Mouse (Mus musculus) spleen, adult 18-20 months (tissue): ENCODE results near the gene Cpa1.
A peak's percentile ranks its signal among the peaks of the same experiment; 100 is the strongest.

Source experiments
- DNase-seq, 2 experiments: peaks; one replicate each; pipeline ENCODE4 v3.0.0; 2022; ENCODE audit warnings: mixed read lengths in 2 of 2

Gene Cpa1

DNA sequence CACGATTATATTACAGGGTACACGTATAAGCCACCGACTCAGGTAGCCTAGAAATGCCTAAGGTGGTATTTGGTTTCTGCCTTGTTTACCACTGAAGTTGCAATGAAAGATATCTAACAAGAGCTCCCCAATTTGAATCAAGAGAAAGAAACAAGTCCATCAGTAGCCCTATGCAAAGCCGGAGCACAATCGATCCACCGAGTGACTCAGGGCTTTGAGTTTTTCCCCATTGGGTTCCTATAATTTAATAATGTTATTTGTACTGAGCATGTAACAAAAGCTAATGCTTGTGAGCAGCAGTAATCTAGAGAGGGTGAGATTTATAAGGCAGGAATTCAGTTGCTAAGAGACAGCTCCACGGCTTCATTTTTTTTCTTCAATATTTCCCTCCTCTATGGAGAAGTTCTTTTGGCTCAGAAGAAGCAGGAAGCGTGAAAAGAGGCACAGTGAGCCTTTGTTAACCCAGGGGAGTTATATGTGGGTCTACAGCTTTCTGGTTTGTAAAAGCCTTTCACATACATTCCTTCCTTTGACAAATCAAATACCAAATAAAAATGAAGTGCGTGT lies 35.8 kb downstream of the Cpa1 start:
- DNase-seq = no peak

GRCm38 (mm10) chr6:30675281-30675771 lies 36.3 kb downstream of the Cpa1 start:
- DNase-seq = no peak

GRCm38 (mm10) chr6:30676506-30676905 lies 37.5 kb downstream of the Cpa1 start:
- DNase-seq = no peak

- DNase-seq = no peak
These were observed 38.6 kb downstream of the Cpa1 start for GRCm38 (mm10) chr6:30677591-30677990.

DNA sequence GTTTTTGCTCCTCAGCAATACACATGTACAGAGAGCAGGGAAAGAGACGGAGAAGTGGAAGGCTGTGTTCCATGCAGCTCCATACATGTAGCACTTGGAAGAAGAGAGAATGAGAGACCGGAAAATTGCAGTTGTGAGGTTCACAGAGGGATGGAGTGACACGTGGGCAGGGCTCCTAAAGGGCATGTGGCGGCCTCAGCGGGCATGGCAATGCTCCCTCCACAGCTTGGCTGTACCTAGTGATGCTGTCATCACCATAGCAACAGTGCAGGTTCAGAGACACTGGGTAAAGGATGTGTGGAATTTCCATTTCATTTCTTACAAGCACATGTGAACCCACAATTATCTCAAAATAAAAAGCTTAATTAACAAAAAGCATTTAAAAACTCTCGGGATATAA lies 39.5 kb downstream of the Cpa1 start:
- DNase-seq = no peak

DNA sequence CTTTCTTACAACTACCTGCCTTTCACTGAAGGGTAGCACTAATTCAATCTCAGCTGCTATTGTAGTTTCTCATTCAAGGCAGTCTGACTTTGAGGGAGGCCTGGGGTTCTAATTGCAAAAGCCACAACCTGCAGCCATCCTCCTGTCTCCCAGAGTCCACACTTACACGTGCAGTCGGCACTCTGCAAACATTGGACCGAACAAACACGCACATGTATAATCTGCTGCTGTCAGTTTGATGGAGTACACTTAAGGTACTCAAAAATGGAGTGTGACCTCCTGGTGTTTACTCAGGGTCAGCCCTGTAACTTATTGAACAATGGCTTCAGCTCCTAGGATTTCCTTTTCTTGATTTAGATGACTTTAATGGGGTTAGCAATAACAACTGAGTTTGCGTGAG lies 40.5 kb downstream of the Cpa1 start:
- DNase-seq = no peak

- DNase-seq = no peak
These were observed 41.4 kb downstream of the Cpa1 start for GRCm38 (mm10) chr6:30680442-30680841.

DNA sequence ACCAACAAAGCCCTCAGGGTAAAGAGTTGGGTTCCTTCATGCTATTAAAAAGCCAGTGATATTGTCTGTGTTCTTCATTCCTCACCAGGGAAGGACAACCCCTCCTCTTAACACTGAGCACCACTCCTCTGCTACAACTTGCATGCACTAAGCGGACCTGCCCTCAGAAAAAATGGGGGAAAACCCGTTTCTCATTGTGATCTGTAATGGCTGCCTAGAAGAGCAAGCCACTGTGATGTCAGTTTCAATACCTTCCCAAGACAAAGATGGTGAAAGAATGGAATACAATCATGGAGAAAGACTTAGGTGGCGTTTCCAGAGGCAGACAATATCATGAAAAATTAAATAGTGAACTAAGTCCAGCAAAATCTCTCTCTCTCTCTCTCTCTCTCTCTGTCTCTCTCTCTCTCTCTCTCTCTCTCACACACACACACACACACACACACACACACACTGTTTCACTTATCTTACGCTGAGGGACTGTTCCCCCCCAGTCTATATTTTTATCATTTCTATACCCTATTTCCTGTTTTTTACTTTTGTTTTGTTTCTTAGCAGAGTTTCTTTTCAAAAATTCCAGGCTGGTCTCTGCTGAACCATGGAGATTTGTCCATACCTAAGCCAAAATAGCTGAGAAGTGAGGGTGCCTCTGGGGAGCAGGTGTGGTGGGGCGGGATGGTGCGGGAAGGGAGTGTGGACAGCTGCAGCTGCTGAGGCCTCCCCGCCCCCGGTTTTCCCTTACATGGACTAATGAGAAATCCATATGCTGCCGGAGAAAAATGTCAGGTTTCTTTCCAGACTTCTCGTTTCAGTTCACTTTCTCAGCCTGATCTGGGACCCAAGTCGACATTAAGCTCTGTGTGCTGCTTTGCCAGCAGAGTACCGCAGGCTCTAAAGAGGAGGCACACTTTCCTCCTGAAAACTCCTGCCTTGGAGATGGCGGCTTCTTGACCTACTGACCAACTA lies 43.2 kb downstream of the Cpa1 start:
- no peak for DNase-seq

DNA sequence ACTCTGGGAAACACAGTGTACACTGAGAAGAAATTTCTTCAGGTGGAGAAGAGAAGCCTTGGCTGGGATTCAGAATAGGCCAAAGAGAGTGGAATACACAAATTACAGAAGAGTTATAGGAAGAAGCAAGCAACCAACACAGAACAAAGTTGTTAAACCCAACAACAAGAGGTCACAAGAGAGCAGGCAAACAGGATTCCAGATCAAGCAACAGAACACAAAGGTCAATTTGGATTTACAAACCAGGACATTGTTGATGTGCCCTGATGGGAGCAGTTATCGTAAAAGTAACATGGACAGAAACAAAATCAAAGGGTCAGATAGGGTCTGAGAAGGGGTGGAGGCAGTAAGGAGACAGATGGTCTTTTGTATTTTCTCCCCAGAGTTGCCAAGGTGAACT lies 45.6 kb downstream of the Cpa1 start:
- no peak for DNase-seq

DNA sequence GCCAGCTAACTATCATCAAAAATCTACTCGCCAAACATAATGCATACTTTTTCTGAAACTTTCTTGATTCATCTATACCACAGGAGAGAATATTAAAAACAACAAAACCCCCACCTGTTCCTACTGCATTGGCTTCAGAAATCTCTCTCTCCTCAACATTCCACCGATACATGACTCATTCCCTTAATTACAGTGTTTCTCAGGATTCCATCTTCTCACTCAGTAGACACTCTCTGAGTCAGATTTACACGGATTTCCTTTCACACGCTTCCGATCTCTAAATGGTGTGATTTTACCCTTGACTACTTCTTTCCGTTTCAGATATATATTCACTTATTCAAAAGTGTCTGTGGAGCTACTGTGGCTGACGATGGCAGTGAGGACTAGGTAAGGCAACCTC lies 48.2 kb downstream of the Cpa1 start:
- no peak for DNase-seq

- no peak for DNase-seq
These were observed 53.8 kb downstream of the Cpa1 start for GRCm38 (mm10) chr6:30692826-30693225.

- peak; percentile 85 to 92 for DNase-seq
These were observed 54.5 kb downstream of the Cpa1 start, which contains the start of gene Cep41 for GRCm38 (mm10) chr6:30693350-30693991. Gene Cep41 (minus strand): TSS chr6:30693749.

DNA sequence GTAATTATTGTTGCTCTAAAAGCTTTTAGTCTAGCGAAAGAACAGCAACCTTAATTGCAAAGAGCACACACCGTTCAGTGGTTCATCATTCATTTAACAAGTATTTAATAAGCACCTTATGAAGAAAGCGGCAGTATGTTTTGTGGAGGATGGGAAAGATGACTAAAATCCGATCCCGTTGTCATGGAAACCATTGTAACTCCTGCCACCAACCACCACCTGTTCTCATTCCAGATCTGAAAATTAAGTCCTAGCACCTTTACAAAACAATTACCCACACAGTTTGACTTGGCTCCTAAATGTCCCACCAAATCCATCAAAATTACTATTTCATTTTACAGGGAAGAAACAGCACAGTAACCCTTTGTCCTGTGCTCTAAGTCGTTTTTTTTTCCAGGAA lies 55.2 kb downstream of the Cpa1 start:
- DNase-seq = no peak
